Mouse (Mus musculus): ENCODE measurements at regions not wholly inside any gene's neighbourhood (a gene's known extent, or its start where the extent isn't known, plus 50 kb on each side); places are given as distances from the start of the nearest gene placed in this dataset.

- no peak for TF ChIP-seq CTCF (conservative IDR thresholded peaks at IDR 0.05 in 1 of 2, IDR thresholded peaks at IDR 0.05 in 1 of 2; ENCODE audit: low read depth in 2 of 2, low read length in 2 of 2)
- no peak for TF ChIP-seq MAX (IDR thresholded peaks at IDR 0.05; ENCODE audit: low read length)
- no peak for TF ChIP-seq GABPA (IDR thresholded peaks at IDR 0.05; ENCODE audit: insufficient replicate concordance, low read depth, low read length)
- no peak for TF ChIP-seq POLR2A (IDR thresholded peaks at IDR 0.05; ENCODE audit: low read depth, low read length)
- TF ChIP-seq USF2 (conservative IDR thresholded peaks at IDR 0.05; ENCODE audit: low read depth, low read length), result no peak
- TF ChIP-seq SMC3 (IDR thresholded peaks at IDR 0.05; ENCODE audit: low read depth, low read length), result no peak
- no peak for TF ChIP-seq ZKSCAN1 (IDR thresholded peaks at IDR 0.05; ENCODE audit: borderline replicate concordance, low read depth, low read length)
- TF ChIP-seq ETS1 (conservative IDR thresholded peaks at IDR 0.05; ENCODE audit: low read depth, low read length), result no peak
- no peak for TF ChIP-seq ZNF384 (IDR thresholded peaks at IDR 0.05; ENCODE audit: low read depth, low read length)
- TF ChIP-seq ELF1 (IDR thresholded peaks at IDR 0.05; ENCODE audit: low read depth, low read length), result no peak
- TF ChIP-seq ZMIZ1 (IDR thresholded peaks at IDR 0.05; ENCODE audit: low read depth, low read length), result no peak
- TF ChIP-seq EP300 (IDR thresholded peaks at IDR 0.05; ENCODE audit: low read length), result no peak
Measured at GRCm38 (mm10) chr17:47143898-47144297, 133.5 kb upstream of the Ubr2 start.

All from CH12.LX (cell line).